Mouse (Mus musculus) E14TG2a.4 (cell line): Measurements from ENCODE around the gene Mbtps2.

Source experiments
- H3K27me3 ChIP-seq: 2 replicates; pipeline ENCODE4 v1.6.1; 2014; ENCODE audit warnings: low read length, control low read depth; ENCODE audit not compliant: insufficient read depth
- H3K36me3 ChIP-seq: 2 replicates; pipeline ENCODE4 v1.6.1; 2014; ENCODE audit warnings: low read length, control low read depth; ENCODE audit not compliant: insufficient read depth
- H3K4me1 ChIP-seq: replicated peaks from 2 replicates; pipeline ENCODE4 v1.6.1; 2014; ENCODE audit warnings: low read depth, low read length, control low read depth
- H3K4me3 ChIP-seq: replicated peaks from 2 replicates; pipeline ENCODE4 v1.5.1; 2014; ENCODE audit warnings: mild to moderate bottlenecking, low read length
- H3K9me3 ChIP-seq: 2 replicates; pipeline ENCODE4 v1.6.1; 2014; ENCODE audit warnings: low read length, control low read depth
- CTCF ChIP-seq: conservative IDR thresholded peaks from 2 replicates; pipeline ENCODE4 v1.5.1; 2014; ENCODE audit warnings: low read length
- NANOG ChIP-seq: IDR thresholded peaks from 2 replicates; pipeline ENCODE4 v1.6.1; 2014; ENCODE audit warnings: borderline replicate concordance, low read length, mixed read lengths
- POU5F1 ChIP-seq: IDR thresholded peaks from 2 replicates; pipeline ENCODE4 v1.6.1; 2014; ENCODE audit warnings: low read length, borderline replicate concordance

The Mbtps2 gene

GRCm38 (mm10) chrX:157598186-157598996, at the start of gene Mbtps2:
Gene Mbtps2, minus strand, starts transcription at chrX:157598715.
- H3K4me1 ChIP-seq: peaks cover 43% of the 10 kb centered on the region
- H3K4me3 ChIP-seq: peak within 1 kb of the TSS; percentile 82
- no peaks in the 10 kb centered on the region; the same call in 1 of the 2 replicates for H3K27me3 ChIP-seq
- H3K36me3 ChIP-seq: no peaks in the 10 kb centered on the region
- no peaks in the 10 kb centered on the region for H3K9me3 ChIP-seq
- TF ChIP-seq NANOG (no peak), POU5F1 (no peak), CTCF (no peak)

- Histone ChIP-seq H3K4me1 (no peaks in the 10 kb centered on the region), H3K4me3 (no peak overlapping the region), H3K36me3 (no peaks in the 10 kb centered on the region), H3K27me3 (peaks cover 17% of the 10 kb centered on the region), H3K9me3 (no peaks in the 10 kb centered on the region)
- TF ChIP-seq NANOG: no peak
Observed at GRCm38 (mm10) chrX:157646399-157646798, 47.9 kb upstream of the Mbtps2 start.

- no peak overlapping the region for H3K4me3 ChIP-seq
- no peaks in the 10 kb centered on the region for H3K9me3 ChIP-seq
- peaks cover 17% of the 10 kb centered on the region for H3K27me3 ChIP-seq
- no peaks in the 10 kb centered on the region for H3K36me3 ChIP-seq
- H3K4me1 ChIP-seq: no peaks in the 10 kb centered on the region
- TF ChIP-seq CTCF (no peak), POU5F1 (no peak), NANOG (no peak)
Observed at GRCm38 (mm10) chrX:157644700-157645099, 46.2 kb upstream of the Mbtps2 start.

- peaks cover 17% of the 10 kb centered on the region for H3K27me3 ChIP-seq
- no peaks in the 10 kb centered on the region for H3K9me3 ChIP-seq
- TF ChIP-seq POU5F1 (no peak), CTCF (peak; percentile 78)
- H3K4me3 ChIP-seq: no peak overlapping the region
- H3K36me3 ChIP-seq: no peaks in the 10 kb centered on the region
- no peaks in the 10 kb centered on the region for H3K4me1 ChIP-seq
Observed at GRCm38 (mm10) chrX:157644300-157644699, 45.8 kb upstream of the Mbtps2 start.

GRCm38 (mm10) chrX:157642856-157643255, 44.3 kb upstream of the Mbtps2 start:
- no peaks in the 10 kb centered on the region for H3K4me1 ChIP-seq
- TF ChIP-seq CTCF: no peak
- no peak for TF ChIP-seq NANOG
- TF ChIP-seq POU5F1: no peak
- no peak overlapping the region for H3K4me3 ChIP-seq
- H3K36me3 ChIP-seq: no peaks in the 10 kb centered on the region
- no peaks in the 10 kb centered on the region for H3K9me3 ChIP-seq
- peaks cover 17% of the 10 kb centered on the region for H3K27me3 ChIP-seq

DNA sequence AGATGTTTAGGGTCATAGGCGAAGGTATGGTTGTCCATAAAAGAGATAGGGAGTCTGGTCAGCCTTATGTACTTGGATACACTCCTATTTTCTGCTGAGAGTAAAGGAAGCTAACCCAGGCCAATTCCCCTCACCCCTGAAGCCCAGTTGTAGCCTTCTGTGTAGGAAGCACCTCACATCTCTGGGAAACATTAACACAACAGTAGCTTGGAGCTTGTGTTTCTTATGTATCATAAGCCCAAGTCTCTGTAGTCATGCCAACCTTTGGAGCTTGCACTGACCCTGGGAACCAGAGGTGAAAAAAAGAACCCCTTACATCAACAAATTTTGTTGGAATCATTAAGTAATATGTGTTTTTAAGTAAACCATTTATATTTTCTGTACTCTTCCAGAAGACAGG, 38.7 kb upstream of the Mbtps2 start:
- Histone ChIP-seq H3K36me3 (no peaks in the 10 kb centered on the region), H3K4me3 (no peak overlapping the region), H3K27me3 (no peaks in the 10 kb centered on the region), H3K4me1 (no peaks in the 10 kb centered on the region), H3K9me3 (peaks cover 7% of the 10 kb centered on the region; the same call in 1 of the 2 replicates)
- TF ChIP-seq NANOG: no peak
- no peak for TF ChIP-seq POU5F1
- no peak for TF ChIP-seq CTCF

- TF ChIP-seq CTCF: no peak
- no peak for TF ChIP-seq POU5F1
- TF ChIP-seq NANOG: no peak
- no peak overlapping the region for H3K4me3 ChIP-seq
- H3K36me3 ChIP-seq: no peaks in the 10 kb centered on the region
Observed at GRCm38 (mm10) chrX:157633676-157634414, 35.3 kb upstream of the Mbtps2 start.

GRCm38 (mm10) chrX:157630341-157630740, 31.8 kb upstream of the Mbtps2 start:
- Histone ChIP-seq H3K4me1 (no peaks in the 10 kb centered on the region), H3K9me3 (peaks cover 58% of the 10 kb centered on the region), H3K27me3 (no peaks in the 10 kb centered on the region), H3K4me3 (no peak overlapping the region), H3K36me3 (no peaks in the 10 kb centered on the region)
- no peak for TF ChIP-seq NANOG
- no peak for TF ChIP-seq POU5F1
- no peak for TF ChIP-seq CTCF

More at GRCm38 (mm10) chrX:157633676-157634414, 35.3 kb upstream of the Mbtps2 start:
- peaks cover 28% of the 10 kb centered on the region for H3K9me3 ChIP-seq
- no peaks in the 10 kb centered on the region for H3K27me3 ChIP-seq
- H3K4me1 ChIP-seq: no peaks in the 10 kb centered on the region
